Mouse (Mus musculus) mature B cell (primary cell): ENCODE measurements around the gene Appl2.
"Not testable (repeated sequence)": the region's sequence is repeated elsewhere in the genome, so short reads cannot be mapped to it uniquely, and the experiment has no call there.

ENCODE experiments used
- in situ Hi-C: fragments of 300-500 bp; cut with MboI; formaldehyde crosslinking; loops from 2 replicates; pipeline ENCODE4 v1.14.3; 2019

The Appl2 gene

DNA sequence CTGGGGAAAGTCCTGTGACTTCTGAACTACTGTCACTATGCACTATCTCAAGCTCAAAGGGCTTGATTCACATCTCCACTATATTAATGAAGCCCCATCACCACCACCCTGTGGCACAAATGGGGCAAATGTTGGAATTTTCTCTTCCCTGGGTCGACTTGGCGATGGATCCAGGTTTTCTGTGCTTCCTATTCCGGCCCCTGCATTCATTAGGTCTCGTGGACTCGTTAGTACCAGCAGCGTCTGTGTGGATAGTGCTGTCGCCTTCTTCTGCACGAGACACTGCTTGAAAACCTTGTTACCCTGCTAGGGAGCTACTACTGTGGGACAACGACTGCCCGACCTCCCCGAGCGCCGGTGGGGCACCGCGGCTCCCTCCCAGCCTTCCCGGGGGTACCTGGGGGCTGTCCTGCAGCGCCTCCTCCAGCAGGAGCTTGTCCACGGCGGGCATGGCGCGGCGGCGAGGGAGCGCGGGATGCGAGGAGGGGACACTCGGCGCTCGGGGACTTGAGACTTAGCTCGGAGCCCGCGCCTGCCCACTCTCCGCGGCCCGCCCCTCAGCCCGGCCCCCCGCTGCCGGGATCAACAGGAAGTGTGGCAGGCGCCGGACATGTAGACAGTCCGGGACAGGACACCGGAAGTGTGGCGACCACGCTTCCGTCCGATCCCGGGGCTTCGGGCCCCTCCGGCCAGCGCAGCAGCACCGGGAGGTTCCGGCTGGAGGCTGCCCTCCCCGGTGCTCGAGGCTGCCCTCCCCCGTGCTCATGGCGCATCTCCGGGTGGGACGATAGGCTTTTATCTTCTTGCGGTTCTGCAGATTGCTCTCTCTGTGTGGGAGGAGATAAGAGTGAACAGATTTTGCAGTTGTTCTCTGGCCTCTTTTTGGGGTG lies at the start of gene Appl2:
Gene Appl2 (minus strand): TSS at position 608 of the 890 bp plus-strand sequence.
- in situ Hi-C loops, result no loop called here

DNA sequence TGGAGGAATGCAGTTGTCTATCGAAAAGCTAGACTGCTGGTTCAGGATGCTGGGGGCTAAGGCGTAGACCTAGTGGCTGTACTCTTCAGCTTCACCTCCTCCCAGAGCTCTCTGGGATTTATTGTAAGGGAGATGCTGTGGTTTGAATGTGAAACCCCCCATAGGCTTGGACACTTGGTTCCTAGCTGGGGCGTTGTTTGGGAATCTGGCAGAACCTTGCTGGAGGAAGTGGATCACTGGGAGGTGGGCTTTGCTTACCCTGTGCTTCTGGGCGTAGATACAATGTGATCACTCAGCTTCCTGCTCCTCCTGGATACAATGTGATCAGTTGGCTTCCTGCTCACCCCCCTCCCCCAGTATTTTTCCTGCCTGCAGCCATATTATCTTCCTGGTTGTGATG lies 47.7 kb upstream of the Appl2 start:
- in situ Hi-C loops, result no loop called here

DNA sequence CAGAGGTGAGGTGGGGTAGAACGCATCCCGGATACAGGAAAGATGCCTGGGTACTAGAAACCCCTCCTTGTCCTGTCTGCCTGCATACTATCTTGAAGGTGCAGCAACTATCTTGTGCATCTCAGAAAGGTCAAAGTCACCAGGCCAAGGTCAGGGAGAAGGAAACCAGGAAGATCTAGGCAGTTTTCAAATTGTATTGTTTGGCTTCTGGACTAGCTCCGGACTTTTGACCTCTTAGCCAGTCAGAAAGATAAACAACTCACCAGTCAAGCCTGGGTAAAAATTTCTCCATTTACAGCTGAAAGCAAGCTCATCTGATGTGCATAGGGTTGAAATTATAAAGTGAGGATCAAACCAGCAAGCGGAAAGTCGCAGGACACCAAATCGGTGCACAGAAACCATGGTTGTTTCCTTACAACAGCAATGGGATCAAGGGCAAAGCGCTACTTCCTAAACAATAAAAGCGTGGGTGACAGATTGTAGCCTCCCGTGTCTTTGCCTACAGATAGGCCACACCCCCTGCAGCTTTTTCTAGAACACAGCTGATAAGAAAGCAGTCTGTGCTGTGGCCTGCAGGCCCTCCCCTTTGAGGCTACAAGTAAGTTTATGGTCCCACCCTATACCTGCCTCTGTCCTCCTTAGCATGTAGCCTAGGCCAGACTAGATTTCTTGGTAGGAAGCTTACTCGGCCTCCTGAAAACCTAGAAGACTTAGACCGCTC lies 43.8 kb upstream of the Appl2 start:
- in situ Hi-C loops, result no loop called here

DNA sequence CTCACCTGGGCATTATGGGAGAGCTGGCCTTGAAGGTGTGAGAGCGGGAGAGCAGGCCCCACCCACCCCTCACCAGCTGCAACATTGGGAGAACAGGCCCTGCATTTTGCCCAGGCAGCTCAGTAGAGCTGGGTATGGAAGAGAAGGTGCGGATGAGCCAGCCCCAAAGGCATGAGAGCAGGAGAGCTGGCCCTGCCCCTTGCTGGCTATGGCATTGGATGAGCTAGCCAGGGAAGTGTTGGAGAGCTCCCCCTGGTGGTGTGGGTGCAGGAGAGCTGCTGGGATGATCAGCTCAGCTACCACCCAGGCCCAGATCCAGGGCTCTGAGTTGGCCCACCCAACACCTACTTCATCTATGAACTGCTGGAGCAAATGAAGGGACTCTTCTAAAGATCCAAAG lies 39.7 kb upstream of the Appl2 start:
- in situ Hi-C loops, result no loop called here

DNA sequence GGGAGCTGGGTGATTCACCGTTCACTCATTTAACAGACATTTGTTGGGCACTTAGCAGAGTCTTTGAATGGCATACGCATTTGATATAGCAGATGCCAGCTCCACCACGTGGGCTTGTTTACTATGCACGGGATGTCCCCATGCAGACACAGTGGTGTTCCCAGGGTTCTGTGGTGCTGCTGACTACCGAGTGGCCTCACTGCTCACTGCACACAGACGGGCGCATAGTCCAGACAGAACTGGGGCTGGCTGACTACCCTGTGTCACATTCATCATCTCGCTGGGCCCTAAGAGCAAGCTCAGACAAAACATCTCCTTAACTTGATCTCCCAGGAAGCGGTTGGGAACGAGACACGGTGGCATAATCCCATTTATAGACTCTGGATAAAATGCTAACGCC lies 32.8 kb upstream of the Appl2 start:
- in situ Hi-C loops, result no loop called here

DNA sequence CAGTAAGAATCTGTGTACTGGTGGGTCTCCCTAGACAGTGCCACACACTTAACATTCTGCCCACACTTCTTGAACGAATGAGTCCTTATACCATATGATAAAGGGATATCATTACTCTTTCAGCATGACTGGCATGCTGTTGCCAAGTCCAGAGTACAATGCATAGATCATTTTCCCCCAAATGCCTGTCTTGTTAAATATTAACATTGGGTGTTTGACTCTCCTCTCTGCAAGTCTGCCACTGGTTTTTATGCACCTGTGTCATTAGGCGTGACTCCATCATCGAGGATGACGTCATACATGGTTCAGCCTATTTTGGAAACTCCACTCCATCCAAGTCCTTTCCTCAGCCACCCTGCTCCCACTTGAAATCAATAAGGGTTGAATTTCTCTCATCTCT lies 18.0 kb upstream of the Appl2 start:
- in situ Hi-C loops, result no loop called here

DNA sequence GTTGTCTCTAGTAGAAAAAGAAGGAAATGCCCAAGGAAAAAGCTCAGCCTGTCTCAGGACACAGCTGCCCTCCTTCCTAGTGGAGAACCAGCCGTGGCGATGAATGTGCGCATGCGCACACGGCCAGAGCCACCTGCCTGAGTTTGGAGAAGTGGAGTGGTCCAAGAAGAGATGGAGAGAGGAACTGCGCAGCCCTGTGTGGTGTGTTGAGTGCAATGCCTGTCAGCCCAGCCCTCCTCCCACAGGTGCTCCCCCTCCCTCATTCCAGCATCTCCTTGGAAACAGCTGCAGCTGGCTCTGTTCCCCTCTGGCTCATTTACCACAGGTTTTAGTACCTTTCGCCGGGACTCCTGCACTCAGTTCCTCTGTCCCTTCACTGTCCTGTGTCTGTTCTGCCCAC lies 13.4 kb upstream of the Appl2 start:
- in situ Hi-C loops, result no loop called here

DNA sequence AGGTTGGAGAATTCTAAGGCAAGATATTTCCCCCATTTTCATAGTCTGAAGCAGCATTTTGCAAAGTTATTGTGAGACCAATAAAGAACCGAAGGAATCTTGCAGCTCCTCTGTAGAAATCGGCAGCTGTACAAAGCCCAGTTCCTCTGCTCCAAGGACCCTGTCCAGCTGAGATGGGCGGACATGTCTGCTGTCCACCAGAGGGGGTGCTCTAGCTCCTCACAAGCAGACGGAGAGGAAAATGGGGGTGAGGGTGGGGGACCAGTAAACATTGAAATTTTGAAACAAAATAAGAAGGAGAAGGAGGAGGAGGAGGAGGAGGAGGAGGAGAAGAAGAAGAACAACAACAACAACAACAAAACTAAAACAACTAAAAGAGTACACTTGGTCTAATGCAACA lies 12.1 kb upstream of the Appl2 start:
- in situ Hi-C loops, result no loop called here

DNA sequence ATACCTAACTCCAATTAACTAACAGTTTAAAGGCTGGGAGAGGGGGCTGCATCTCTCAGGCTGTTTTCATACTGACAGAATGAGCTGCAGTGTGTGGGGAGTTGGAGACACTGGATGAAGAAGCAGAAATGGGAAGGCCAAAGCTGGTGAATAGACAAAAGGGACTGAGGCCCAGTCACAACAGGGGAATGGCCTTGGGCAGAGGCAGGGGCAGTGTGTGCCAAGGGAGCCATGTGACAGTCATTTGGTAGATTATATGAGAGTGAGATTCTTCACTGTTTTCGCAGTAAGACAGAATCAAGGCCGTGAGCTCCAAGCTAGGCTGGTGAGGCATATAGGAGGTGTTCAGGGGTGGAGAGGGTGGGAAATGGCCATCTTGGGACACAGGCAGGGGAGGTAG lies 6.1 kb upstream of the Appl2 start:
- in situ Hi-C loops, result no loop called here

DNA sequence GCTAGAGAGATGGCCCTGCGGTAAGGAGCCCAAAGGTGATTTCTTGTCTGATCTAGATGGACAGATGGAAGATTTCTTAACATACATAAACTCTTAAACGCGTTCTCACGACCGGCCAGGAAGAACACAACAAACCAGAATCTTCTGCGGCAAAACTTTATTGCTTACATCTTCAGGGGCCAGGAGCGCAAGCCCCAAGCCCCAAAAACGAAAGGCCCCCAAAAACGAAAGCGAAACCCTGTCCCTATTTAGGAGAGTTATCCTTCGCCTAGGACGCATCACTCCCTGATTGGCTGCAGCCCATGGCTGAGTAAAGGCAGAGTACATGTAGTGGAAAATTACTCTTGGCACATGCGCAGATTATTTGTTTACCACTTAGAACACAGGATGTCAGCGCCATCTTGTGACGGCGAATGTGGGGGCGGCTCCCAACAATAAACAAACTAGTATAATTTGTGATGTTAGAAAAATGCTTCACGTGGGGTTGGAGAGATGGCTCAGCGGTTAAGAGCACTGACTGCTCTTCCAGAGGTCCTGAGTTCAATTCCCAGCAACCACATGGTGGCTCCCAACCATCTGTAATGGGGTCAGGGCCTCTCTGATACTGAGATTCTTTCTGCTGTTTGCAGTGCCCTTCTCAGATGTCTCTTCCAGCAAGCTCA lies 3.8 kb upstream of the Appl2 start:
- in situ Hi-C loops, result not testable (repeated sequence)

DNA sequence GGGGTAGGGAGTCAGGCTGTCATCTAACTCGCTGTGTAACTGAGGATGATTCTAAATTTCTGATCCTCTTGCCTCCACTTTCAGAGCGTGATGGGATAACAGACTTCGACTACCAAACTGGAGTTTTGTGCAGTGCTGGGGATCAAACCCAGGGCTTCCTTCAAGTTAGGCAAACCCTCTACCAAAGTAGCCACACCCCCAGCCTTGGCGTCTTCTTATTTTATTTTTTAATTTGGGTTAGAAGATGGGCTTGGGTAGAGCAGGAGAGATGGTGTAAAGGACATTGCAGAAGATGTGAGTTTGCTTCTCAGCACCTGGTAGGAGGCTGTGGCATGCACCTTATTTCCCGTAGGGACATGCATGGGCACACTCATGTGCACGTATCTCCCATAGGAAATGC lies 499 bp upstream of the Appl2 start:
- in situ Hi-C loops, result no loop called here

DNA sequence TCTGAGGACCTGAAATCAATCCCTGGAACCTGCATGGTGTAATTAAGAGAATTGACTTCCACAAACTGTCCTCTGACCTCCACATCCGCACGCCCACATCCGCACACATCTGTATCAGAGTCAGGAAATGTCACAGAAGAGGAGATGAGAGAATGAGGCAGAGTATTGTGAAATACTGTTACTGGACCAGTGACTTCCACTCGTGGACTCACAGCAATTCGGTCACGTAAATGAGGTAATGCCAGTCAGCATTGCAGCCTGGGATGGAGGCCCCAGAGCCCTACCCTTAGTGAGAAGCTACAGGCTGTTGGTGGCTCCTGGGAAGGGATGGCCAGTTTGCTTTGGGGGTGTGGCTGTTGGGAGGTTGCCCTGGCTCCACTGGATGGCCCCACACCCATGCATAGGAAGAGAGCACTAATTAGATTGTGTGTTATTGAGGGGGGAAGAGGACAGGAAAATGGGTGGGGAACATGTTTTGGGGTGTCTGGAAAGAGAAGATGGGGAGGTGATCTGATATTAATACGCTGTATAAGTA lies 2.1 kb downstream of the Appl2 start:
- in situ Hi-C loops, result no loop called here

DNA sequence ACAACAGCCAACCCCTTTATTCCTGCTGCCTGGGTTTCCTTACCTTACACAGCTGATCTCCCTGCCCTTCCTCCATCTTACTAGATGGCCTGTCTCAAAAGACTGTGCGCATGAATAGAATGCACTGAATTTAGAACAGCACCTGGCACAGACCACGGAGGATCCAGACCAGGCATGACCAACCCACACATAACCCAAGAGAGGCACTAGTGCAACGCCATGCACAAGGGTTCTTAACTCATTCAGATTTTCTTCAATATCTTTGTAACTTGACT lies 2.9 kb downstream of the Appl2 start:
- in situ Hi-C loops, result no loop called here

DNA sequence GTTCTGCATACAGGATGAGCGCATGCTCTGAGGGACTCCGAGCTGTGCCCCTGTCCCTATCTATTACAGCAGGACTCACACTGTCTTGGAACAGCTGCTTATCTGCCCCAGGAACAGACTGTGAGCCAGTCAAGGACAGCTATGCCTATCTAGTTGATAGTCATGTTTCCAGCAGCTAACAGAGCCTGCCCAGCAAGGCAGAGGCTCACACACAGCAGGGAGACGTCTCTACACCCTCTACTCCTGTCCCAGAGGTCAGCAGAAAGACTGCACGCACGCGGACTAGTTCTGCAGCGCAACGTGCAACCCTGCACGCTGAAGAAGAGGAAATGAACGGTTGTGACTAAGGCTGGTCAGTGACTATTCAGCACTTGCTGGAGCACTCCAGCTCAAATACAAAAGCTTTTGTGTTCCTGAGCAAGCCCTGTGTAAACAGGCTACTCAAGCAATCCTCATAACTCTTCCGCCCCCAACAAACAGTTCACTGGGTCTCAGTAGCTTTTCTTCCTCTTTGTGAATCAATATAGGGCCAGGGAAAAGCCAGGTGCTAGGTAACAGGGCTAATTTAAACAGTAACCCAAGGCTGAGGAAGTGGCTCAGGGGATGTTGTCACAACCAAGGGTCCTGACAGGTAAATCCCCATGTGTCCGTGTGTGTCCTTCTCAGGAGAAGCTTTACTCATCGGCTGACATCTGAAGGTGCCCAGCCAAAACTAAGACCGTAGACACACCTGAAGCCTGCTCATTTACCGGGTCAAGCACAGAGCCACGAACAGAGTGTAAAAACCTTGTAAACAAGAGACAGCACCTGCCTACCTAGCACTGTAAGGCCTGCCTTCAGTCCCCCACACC lies 3.4 kb downstream of the Appl2 start:
- in situ Hi-C loops, result no loop called here

DNA sequence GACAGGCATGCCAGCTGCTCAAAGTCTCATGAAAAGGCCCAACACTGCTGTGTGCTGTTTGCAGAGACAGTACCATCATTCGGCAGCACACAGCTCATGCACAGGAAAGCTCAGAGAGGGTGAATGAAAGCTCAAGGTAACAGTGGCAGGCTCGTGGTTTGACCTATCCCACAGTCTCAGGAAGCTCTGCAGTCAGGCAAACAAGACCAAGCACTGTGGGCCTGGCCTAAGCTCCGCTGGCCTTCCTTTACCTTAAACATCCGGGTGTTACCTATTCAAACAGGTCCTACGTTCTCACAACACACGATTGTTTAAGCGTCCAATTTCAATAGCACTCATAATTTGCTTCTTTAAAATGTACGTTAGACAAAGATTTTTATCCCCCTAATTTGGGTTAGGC lies 4.4 kb downstream of the Appl2 start:
- in situ Hi-C loops, result no loop called here

DNA sequence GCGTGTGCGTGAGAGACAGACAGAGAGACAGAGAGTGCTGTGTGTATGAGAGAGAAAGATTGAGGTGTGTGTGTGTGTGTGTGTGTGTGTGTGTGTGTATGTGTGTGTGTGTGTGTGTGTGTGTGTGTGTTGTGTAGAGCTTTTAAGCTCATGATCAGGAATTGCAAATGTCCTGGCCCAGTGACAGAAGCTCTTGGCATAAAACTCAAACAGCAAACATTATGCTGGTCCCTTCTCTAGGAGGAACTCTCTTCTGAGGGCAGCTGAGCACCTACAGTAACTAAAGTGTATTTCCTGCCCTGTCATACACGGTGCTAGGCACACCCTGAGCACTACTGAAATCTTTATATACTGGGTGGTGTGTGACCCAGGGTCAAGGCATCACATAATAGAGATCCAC lies 6.9 kb downstream of the Appl2 start:
- in situ Hi-C loops, result no loop called here

DNA sequence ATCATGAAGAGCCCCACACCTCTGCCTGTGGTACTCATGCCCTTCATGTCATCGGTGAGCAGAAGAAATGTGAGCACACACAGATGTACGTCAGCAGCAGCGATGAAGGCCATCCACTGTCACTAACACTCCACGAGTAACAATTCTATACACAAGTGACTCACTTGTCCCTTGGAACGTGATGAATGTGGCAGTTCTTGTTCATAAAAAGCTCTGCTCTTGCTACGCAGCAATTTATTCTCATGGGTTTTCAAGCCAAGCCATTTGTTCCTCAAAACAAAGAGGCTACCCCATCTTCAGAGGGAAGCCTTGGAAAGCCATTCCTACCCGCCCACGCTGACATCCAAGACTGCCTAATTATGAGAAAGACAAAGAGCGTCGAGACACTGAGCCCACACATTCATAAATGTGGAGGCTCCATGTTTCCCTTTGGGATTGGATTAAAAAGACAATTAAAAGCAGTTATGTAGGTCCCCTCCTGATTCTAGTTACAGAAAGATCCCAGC lies 8.6 kb downstream of the Appl2 start:
- in situ Hi-C loops, result no loop called here

DNA sequence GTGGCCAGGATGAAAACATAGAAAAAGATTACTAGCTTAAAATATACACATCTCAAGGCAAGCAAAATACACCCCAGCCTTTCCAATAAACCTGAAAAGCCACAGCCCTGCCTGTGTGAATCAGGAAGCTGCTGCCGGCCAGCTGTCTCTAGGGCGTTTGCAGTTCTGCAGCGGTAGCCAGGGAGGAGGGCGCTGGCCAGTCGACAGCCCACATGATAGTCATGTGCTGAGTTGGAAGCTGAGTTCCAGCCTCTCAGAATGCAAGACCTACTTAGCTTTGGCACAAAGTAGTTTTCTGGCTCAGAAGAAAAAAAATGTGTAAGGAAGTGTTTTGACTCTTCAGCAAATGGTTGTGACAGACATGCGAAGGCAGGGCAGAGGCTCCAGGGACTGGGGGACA lies 11.2 kb downstream of the Appl2 start:
- in situ Hi-C loops, result no loop called here

DNA sequence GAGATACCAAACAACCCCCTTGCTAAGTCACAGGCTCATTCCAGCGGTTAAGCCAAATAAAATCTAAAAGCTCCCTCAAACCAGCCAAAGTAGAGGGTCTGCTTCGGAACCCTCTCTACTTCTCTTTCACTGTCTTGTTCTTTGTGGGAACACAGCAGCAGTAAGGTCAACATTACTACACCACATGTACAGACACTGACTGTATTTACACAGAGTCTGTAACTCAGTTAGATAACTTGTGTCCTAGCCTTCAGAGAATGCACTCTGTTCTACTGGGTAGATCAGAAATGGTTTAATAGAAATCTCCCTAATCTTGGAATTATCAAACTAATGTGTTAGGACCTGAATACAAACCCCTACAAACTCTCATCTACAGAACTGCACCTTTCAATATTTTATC lies 12.3 kb downstream of the Appl2 start:
- in situ Hi-C loops, result no loop called here

DNA sequence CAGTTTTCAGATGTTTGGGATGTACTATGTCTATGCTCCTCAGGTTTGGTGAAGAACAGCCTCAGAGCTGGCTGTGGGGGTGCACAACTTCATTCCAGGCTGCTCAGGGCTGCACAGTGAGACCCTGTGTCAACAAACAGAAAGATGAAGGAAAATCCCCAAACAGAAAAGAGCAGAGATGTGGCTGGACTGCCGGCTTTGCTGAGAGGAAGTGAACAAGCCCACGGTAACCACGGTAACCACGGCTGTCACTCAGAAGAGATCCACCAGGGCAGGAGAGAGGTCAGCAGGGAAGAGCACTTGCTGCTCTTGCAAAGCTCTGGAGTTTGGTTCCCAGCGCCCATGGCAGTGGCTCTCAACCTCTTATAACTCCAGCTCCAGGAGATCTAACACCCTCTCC lies 14.1 kb downstream of the Appl2 start:
- in situ Hi-C loops, result no loop called here

DNA sequence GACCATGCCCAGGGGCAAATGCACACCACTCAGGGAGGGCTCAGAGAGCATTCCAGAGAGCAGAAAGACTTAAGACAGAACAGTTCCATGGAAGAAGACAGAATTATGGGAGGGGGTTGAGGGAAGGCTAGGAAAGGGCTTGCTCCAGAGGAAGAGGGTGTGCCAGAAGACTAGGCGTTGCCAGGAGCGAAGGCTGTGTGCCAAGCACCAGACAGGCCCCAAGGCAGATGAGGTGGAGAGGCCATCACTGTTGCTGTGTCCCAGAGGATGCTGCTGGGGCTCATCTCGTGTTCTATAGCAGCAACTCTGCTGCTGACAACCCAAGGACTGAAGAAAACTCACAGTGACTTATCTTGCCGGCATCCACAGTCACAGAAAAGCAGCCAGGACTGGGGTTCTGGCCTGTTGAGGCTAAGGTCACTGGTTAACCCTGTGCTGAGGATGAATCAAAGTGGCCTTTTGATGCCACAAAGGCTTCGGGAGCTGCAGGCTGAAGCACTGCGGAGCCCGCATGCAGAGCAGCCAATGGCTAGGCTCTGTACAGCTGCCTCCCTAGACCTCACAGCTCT lies 15.6 kb downstream of the Appl2 start:
- in situ Hi-C loops, result no loop called here
